Mouse (Mus musculus) adrenal gland, postnatal 14 days (tissue): Measurements from ENCODE around the gene Osbpl10. TPM values are rescaled to one million over a fixed set of nuclear protein-coding genes. Genes with fewer than 3 reads are reported as not detected.
A peak's percentile ranks its signal among the peaks of the same experiment; 100 is the strongest.
"Not testable (repeated sequence)": the region's sequence is repeated elsewhere in the genome, so short reads cannot be mapped to it uniquely, and the experiment has no call there.

Experiments
- DNase-seq: peaks from one replicate; pipeline ENCODE4 v3.0.0; 2021; ENCODE audit warnings: mixed read lengths
- total RNA-seq: library from RNA; stranded (reverse); gene quantifications from 2 replicates; pipeline ENCODE4 v1.2.3, GENCODE M21; 2021

Gene Osbpl10
- total RNA-seq, 1 experiment from 2014 or later: 6.8 TPM

- no peak for DNase-seq
These were observed 239.6 kb downstream of the Osbpl10 start for GRCm38 (mm10) chr9:115217984-115218383.

DNA sequence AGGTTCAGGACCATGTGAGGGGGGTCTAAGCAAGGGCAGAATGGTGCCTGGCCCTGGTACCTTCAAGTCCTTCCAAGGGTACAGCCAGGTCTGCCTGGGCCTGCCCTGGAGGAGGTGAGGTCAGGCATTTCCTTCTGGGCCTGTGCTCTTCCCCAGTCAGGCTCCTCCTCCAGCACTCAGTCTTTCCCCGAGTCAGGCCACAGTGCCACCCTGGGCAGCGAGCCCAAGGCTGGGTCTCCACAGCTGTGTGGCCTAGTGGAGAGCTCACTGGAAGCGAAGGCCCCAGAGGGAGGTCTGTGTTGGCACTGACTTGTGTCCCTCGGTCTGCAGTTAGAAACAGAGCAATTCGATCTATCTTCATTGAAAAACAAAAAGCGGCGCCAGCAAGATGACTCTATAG lies 242.1 kb downstream of the Osbpl10 start:
- DNase-seq: peak; percentile 58

DNA sequence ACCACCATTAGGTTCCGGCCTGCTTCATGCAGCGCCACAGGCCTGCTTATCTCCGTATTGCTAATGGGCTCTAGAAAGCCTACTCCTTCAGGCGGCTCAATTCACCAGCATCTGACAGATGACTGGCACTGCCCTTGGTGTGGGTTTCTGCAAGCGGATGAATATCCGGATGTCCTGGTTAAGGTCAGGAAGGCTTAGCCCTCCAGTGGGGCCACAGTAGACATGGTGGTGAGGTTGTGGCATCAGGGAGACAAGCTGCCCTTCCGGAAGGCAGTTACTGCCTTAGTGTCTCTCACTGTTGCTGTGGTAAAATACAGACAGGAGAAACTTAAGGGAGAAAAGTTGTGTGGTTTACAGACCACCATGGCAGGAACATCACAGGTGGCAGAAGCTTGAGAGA lies 242.9 kb downstream of the Osbpl10 start:
- no peak for DNase-seq

DNA sequence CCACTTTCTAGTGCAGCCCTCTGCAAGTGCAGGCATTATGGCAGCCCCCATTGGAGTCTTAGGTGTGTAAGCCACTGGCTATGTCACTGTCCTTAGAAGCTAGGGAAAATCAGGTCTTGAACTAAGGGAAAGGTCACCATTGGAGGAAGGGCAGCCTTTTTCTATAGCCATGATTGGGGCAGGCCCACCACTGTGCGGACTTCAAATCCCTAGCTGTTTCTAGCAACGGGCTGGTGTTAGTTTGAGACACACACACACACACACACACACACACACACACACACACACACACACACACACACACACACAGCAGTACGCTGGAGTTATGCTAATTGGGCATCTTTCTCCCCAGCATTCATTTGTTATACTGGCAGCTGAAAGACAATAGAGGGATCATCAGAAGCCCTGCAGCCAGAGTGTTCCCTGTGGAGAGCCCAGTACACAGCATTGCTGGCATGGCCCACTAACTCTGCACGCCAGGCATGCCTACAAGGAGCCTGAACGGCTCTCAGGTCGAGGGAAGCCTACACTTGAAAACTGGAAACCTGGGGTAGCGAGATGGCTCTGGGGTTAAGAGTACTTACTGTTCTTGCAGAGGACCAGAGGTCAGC lies 246.5 kb downstream of the Osbpl10 start:
- no peak for DNase-seq

GRCm38 (mm10) chr9:115229145-115229544 lies 250.8 kb downstream of the Osbpl10 start:
- no peak for DNase-seq

DNA sequence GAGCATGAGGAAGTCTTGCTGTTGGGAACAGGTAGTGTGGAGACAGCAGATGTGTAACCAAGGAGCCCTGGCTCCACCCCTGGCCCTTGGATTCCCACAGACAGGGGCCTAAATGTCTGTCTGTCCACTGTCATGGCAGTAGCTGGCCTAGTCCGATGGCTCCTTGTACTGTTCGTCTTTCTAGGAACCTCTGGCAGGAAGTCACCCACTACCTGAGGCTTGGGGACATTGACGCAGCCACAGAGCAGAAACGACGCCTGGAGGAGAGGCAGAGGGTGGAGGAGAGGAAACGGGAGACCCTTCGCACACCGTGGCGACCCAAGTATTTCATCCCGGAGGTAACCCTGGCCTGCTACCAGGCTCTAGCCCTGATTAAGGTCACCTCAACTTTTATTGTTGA lies 251.3 kb downstream of the Osbpl10 start:
- DNase-seq: no peak

- DNase-seq: no peak
These were observed 251.8 kb downstream of the Osbpl10 start for GRCm38 (mm10) chr9:115230141-115230540.

GRCm38 (mm10) chr9:115231476-115231875 lies 253.1 kb downstream of the Osbpl10 start:
- DNase-seq: no peak

GRCm38 (mm10) chr9:115233721-115234120 lies 255.4 kb downstream of the Osbpl10 start:
- DNase-seq: no peak

DNA sequence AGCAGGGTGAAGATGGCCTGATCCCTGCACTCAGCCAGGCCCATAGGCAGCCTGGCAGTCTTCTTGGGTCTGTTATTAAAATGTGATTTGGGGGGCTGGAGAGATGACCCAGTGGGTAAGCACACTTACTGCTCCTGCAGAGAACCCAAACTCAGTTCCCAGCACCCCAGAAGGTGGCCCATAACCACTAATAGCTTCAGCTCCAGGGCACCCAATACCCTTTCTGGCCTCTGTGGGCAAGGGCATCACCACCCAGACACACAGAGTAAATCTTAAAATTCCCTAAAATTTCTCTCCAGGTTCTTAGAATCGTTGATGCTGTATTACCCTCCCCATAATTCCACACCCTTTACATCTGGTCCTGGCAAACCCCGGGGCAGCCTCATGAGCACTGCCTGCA lies 256.2 kb downstream of the Osbpl10 start:
- DNase-seq: no peak

- DNase-seq: peak; percentile 63
These were observed 258.0 kb downstream of the Osbpl10 start for GRCm38 (mm10) chr9:115236352-115236841.

DNA sequence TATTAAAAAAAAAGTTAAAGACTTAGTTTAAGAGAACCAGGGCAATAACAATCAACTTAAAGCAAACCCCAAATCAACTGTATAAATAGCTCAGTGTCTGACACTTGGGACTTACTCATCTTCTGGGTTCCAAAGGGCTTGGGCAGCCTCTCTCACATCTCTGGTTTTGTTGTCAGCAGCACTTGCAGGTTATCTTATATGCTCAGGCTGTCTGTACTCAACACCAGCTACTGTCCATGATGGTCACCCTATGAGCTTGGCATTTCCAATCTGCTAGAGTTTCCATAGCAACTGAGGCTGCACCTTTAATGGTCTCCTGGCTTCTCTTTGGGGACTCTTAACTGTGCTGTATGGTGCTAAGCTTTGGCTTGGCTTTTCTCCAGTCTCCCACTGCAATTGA lies 259.6 kb downstream of the Osbpl10 start:
- DNase-seq: no peak

- no peak for DNase-seq
These were observed 261.5 kb downstream of the Osbpl10 start for GRCm38 (mm10) chr9:115239861-115240260.

DNA sequence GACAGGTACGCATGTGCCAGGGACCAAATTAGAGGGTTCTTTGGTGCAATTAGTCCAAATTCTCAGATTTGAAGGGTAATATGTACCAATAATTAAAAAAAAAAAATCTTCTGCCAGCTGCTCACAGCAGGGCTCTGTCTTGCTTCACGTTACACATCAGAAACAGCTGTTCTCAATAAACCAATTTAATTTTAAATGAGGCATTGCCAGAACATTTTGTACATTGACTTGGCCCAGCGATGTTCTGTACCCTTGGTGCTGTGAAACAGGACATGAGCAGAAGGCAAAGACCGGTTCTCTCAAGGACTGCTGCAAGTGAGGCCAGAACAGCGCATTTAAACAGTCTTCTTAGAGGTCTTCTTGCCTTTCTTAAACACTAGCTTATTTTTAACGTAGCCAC lies 265.3 kb downstream of the Osbpl10 start:
- no peak for DNase-seq

DNA sequence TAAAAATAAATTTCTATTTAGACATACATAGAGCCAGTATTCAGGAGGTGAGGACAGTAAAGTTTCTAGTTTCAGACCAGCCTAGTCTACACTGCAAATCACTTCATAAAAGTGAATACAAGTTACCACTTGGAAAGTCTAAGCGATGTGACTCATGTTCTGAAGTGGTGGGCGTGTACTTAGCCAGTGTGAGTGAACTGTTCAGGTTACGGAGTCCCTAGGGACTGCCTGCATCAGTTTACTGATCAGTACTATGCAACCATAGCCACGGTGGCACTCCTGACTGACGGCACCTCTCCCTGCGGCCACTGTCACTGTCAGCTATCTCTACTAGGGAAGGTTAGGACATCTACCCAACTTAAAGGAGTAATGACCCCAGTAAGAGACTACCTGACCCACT lies 266.7 kb downstream of the Osbpl10 start:
- DNase-seq: no peak

DNA sequence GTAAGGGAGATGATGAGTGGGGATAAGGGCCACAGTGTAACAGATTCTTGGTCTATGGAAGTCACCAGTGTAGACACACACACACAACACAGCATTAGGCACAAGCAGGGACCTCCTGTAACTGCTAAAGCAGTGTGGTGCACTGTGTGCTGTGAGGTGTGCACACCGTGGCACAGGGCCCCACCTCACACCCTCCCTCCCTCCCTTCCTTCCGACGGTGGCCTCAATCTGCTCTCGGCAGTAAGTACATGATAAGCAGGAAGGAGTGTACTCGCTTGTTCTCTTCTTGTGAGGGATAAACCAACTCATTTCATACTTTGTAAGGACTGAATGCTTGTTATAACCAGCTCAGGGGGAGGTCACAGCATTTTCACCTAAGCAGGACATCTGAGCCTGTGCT lies 270.8 kb downstream of the Osbpl10 start:
- DNase-seq: no peak

GRCm38 (mm10) chr9:115257733-115258286 lies 279.4 kb downstream of the Osbpl10 start:
- no peak for DNase-seq

GRCm38 (mm10) chr9:115259866-115260265 lies 281.5 kb downstream of the Osbpl10 start:
- no peak for DNase-seq

- no peak for DNase-seq
These were observed 282.1 kb downstream of the Osbpl10 start for GRCm38 (mm10) chr9:115260464-115260863.

DNA sequence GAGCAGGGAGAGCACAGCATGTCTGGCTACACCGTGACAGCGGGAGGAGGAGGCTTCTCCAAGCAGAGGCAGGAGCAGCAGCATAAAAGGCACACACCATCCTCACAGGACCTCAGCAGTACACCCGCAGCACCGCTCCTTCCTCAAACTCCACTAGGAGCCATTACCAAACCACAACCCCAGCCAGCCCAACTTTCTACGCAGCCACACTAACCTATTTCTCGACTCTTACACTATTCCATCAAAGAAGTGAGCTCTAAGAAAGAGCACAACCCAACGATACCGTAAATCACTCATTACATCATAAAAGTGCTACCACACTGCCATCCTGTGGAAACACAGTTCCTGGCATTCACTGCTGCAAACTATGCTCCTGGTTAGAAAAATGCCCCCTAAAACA lies 283.1 kb downstream of the Osbpl10 start:
- peak; percentile 30 for DNase-seq

GRCm38 (mm10) chr9:115261896-115262295 lies 283.5 kb downstream of the Osbpl10 start:
- no peak for DNase-seq

- no peak for DNase-seq
These were observed 293.2 kb downstream of the Osbpl10 start for GRCm38 (mm10) chr9:115271556-115271955.

- not testable (repeated sequence) for DNase-seq
These were observed 294.1 kb downstream of the Osbpl10 start for GRCm38 (mm10) chr9:115272451-115272850.

GRCm38 (mm10) chr9:115273095-115273649 lies 294.8 kb downstream of the Osbpl10 start:
- DNase-seq: no peak
